Mouse (Mus musculus) embryonic facial prominence, embryonic 15.5 days (tissue): ENCODE measurements around the gene Cnnm3. TPM values are rescaled to one million over a fixed set of nuclear protein-coding genes. Genes with fewer than 3 reads are reported as not detected.

Experiments used
- ATAC-seq: fragments of 200-750 bp; cut with Nextera tagmentation; 2 replicates; pipeline ENCODE4 v1.8.0; 2017; ENCODE audit warnings: low read depth, moderate TSS enrichment; ENCODE audit not compliant: insufficient number of reproducible peaks, low FRiP score, low TSS enrichment
- H3K27ac ChIP-seq: fragments of 300-500 bp; sonication (generic); replicated peaks from 2 replicates; pipeline ENCODE4 v1.5.1; 2015; ENCODE audit warnings: mild to moderate bottlenecking, inconsistent platforms
- H3K27me3 ChIP-seq: fragments of 300-500 bp; sonication (generic); 2 replicates; pipeline ENCODE4 v1.6.1; 2015; ENCODE audit warnings: inconsistent platforms
- H3K36me3 ChIP-seq: fragments of 300-500 bp; sonication (generic); 2 replicates; pipeline ENCODE4 v1.6.1; 2015; ENCODE audit warnings: mild to moderate bottlenecking, inconsistent platforms
- H3K4me1 ChIP-seq: fragments of 300-500 bp; sonication (generic); 2 replicates; pipeline ENCODE4 v1.6.1; 2015; ENCODE audit warnings: inconsistent platforms
- H3K4me2 ChIP-seq: fragments of 300-500 bp; sonication (generic); replicated peaks from 2 replicates; pipeline ENCODE4 v1.6.1; 2015; ENCODE audit warnings: mild to moderate bottlenecking, inconsistent platforms
- H3K4me3 ChIP-seq: fragments of 300-500 bp; sonication (generic); replicated peaks from 2 replicates; pipeline ENCODE4 v1.5.1; 2015; ENCODE audit warnings: mild to moderate bottlenecking, inconsistent platforms
- H3K9ac ChIP-seq: fragments of 300-500 bp; sonication (generic); 2 replicates; pipeline ENCODE4 v1.6.1; 2015; ENCODE audit warnings: inconsistent platforms
- H3K9me3 ChIP-seq: fragments of 300-500 bp; sonication (generic); replicated peaks from 2 replicates; pipeline ENCODE4 v1.6.1; 2016; ENCODE audit warnings: inconsistent platforms
- WGBS: fragments of 180-500 bp; shearing (Covaris S2); methylation state at CpG from one replicate; pipeline ENCODE4 v1.1.7; 2015; 5-methylcytosine and 5-hydroxymethylcytosine counted together
- polyA plus RNA-seq: library from polyadenylated mRNA; unstranded; fragments of >200 nt; fragmentation: Nextera tagmentation; extraction: Ambion mirVana; gene quantifications from 2 replicates; pipeline ENCODE4 v1.2.1, GENCODE M21; 2015

The Cnnm3 gene
- polyA plus RNA-seq, 1 experiment from 2014 or later, result 3.8 TPM

GRCm38 (mm10) chr1:36526903-36527302, 15.2 kb downstream of the Cnnm3 start:
- no peaks in the 10 kb centered on the region for H3K9me3 ChIP-seq
- no peak overlapping the region for H3K4me2 ChIP-seq
- no peak overlapping the region for H3K4me3 ChIP-seq
- H3K27ac ChIP-seq, result no peak overlapping the region
- peaks cover 63% of the 10 kb centered on the region for H3K36me3 ChIP-seq
- WGBS, result 89% methylated on average over 10 of the region's 10 CpGs
- peaks cover 4% of the 10 kb centered on the region; the same call in 1 of the 2 replicates for H3K4me1 ChIP-seq
- H3K9ac ChIP-seq, result no peak overlapping the region
- no peak for ATAC-seq
- H3K27me3 ChIP-seq, result no peaks in the 10 kb centered on the region

- Histone ChIP-seq H3K27ac (no peak overlapping the region; the same call in 1 of the 2 replicates), H3K9ac (no peak overlapping the region), H3K36me3 (peaks cover 49% of the 10 kb centered on the region), H3K4me3 (no peak overlapping the region), H3K4me2 (no peak overlapping the region), H3K9me3 (no peaks in the 10 kb centered on the region), H3K27me3 (no peaks in the 10 kb centered on the region), H3K4me1 (peaks cover 7% of the 10 kb centered on the region; the same call in 1 of the 2 replicates)
- ATAC-seq, result no peak
- 7% methylated on average over 1 of the region's 1 CpGs for WGBS
Observed at GRCm38 (mm10) chr1:36528351-36528750, 16.7 kb downstream of the Cnnm3 start.

GRCm38 (mm10) chr1:36529274-36529673, 17.6 kb downstream of the Cnnm3 start:
- no peak for ATAC-seq
- H3K27ac ChIP-seq, result no peak overlapping the region
- no peak overlapping the region for H3K9ac ChIP-seq
- H3K4me3 ChIP-seq, result no peak overlapping the region
- peaks cover 41% of the 10 kb centered on the region for H3K36me3 ChIP-seq
- H3K4me1 ChIP-seq, result peaks cover 16% of the 10 kb centered on the region
- H3K27me3 ChIP-seq, result no peaks in the 10 kb centered on the region
- H3K9me3 ChIP-seq, result no peaks in the 10 kb centered on the region
- 70% methylated on average over 4 of the region's 4 CpGs for WGBS
- no peak overlapping the region for H3K4me2 ChIP-seq

GRCm38 (mm10) chr1:36529875-36530274, 18.2 kb downstream of the Cnnm3 start:
- H3K27me3 ChIP-seq, result no peaks in the 10 kb centered on the region
- 93% methylated on average over 4 of the region's 4 CpGs for WGBS
- H3K4me2 ChIP-seq, result no peak overlapping the region
- H3K4me1 ChIP-seq, result peaks cover 22% of the 10 kb centered on the region
- H3K9me3 ChIP-seq, result no peaks in the 10 kb centered on the region
- H3K36me3 ChIP-seq, result peaks cover 35% of the 10 kb centered on the region
- no peak overlapping the region for H3K9ac ChIP-seq
- ATAC-seq, result no peak
- H3K4me3 ChIP-seq, result no peak overlapping the region
- H3K27ac ChIP-seq, result no peak overlapping the region

- 63% methylated on average over 8 of the region's 8 CpGs for WGBS
- peaks cover 25% of the 10 kb centered on the region for H3K4me1 ChIP-seq
- no peak overlapping the region for H3K4me2 ChIP-seq
- H3K9ac ChIP-seq, result no peak overlapping the region
- no peaks in the 10 kb centered on the region for H3K27me3 ChIP-seq
- no peak overlapping the region for H3K4me3 ChIP-seq
- H3K36me3 ChIP-seq, result peaks cover 28% of the 10 kb centered on the region
- no peaks in the 10 kb centered on the region for H3K9me3 ChIP-seq
- ATAC-seq, result no peak
- H3K27ac ChIP-seq, result no peak overlapping the region
Observed at GRCm38 (mm10) chr1:36530485-36530884, 18.8 kb downstream of the Cnnm3 start.

- H3K27ac ChIP-seq, result no peak overlapping the region
- peaks cover 25% of the 10 kb centered on the region for H3K4me1 ChIP-seq
- WGBS, result 87% methylated on average over 7 of the region's 7 CpGs
- no peak overlapping the region for H3K4me3 ChIP-seq
- H3K9me3 ChIP-seq, result no peaks in the 10 kb centered on the region
- no peak for ATAC-seq
- no peak overlapping the region for H3K9ac ChIP-seq
- H3K27me3 ChIP-seq, result no peaks in the 10 kb centered on the region
- peaks cover 24% of the 10 kb centered on the region; the same call in 1 of the 2 replicates for H3K36me3 ChIP-seq
- no peak overlapping the region for H3K4me2 ChIP-seq
Observed at GRCm38 (mm10) chr1:36530962-36531361, 19.3 kb downstream of the Cnnm3 start.

GRCm38 (mm10) chr1:36531461-36531860, 19.8 kb downstream of the Cnnm3 start:
- Histone ChIP-seq H3K4me2 (no peak overlapping the region), H3K27ac (no peak overlapping the region), H3K9ac (no peak overlapping the region), H3K36me3 (peaks cover 19% of the 10 kb centered on the region; the same call in 1 of the 2 replicates), H3K4me3 (no peak overlapping the region), H3K9me3 (no peaks in the 10 kb centered on the region), H3K27me3 (no peaks in the 10 kb centered on the region), H3K4me1 (peaks cover 25% of the 10 kb centered on the region)
- 89% methylated on average over 12 of the region's 12 CpGs for WGBS
- ATAC-seq, result no peak

- H3K36me3 ChIP-seq, result peaks cover 20% of the 10 kb centered on the region
- no peaks in the 10 kb centered on the region for H3K27me3 ChIP-seq
- WGBS, result 61% methylated on average over 6 of the region's 6 CpGs
- H3K4me3 ChIP-seq, result no peak overlapping the region
- no peak overlapping the region for H3K4me2 ChIP-seq
- H3K9ac ChIP-seq, result no peak overlapping the region
- peak overlapping the region; percentile 66 for H3K27ac ChIP-seq
- H3K4me1 ChIP-seq, result peaks cover 21% of the 10 kb centered on the region
- no peak for ATAC-seq
- no peaks in the 10 kb centered on the region for H3K9me3 ChIP-seq
Observed at GRCm38 (mm10) chr1:36533546-36533945, 21.9 kb downstream of the Cnnm3 start.

GRCm38 (mm10) chr1:36534595-36535058, 23.0 kb downstream of the Cnnm3 start:
- no peak overlapping the region for H3K4me2 ChIP-seq
- H3K27me3 ChIP-seq, result no peaks in the 10 kb centered on the region
- no peak overlapping the region for H3K4me3 ChIP-seq
- ATAC-seq, result no peak
- no peaks in the 10 kb centered on the region for H3K9me3 ChIP-seq
- no peak overlapping the region; the same call in 1 of the 2 replicates for H3K27ac ChIP-seq
- H3K36me3 ChIP-seq, result peaks cover 27% of the 10 kb centered on the region
- H3K4me1 ChIP-seq, result peaks cover 21% of the 10 kb centered on the region
- 64% methylated on average over 6 of the region's 6 CpGs for WGBS
- no peak overlapping the region for H3K9ac ChIP-seq

- Histone ChIP-seq H3K36me3 (peaks cover 31% of the 10 kb centered on the region), H3K9ac (no peak overlapping the region)
Observed at GRCm38 (mm10) chr1:36535477-36536396, 24.1 kb downstream of the Cnnm3 start.

GRCm38 (mm10) chr1:36536397-36536728, 24.7 kb downstream of the Cnnm3 start:
- no peak overlapping the region for H3K9ac ChIP-seq
- H3K4me2 ChIP-seq, result no peak overlapping the region
- no peaks in the 10 kb centered on the region for H3K9me3 ChIP-seq
- H3K4me3 ChIP-seq, result no peak overlapping the region
- H3K27ac ChIP-seq, result no peak overlapping the region
- peaks cover 29% of the 10 kb centered on the region for H3K36me3 ChIP-seq
- no peak for ATAC-seq
- no peaks in the 10 kb centered on the region for H3K27me3 ChIP-seq
- H3K4me1 ChIP-seq, result peaks cover 21% of the 10 kb centered on the region
- WGBS, result 63% methylated on average over 8 of the region's 8 CpGs

More at GRCm38 (mm10) chr1:36535477-36536396, 24.1 kb downstream of the Cnnm3 start:
- Histone ChIP-seq H3K4me1 (peaks cover 21% of the 10 kb centered on the region), H3K27me3 (no peaks in the 10 kb centered on the region), H3K4me3 (no peak overlapping the region), H3K27ac (no peak overlapping the region), H3K9me3 (no peaks in the 10 kb centered on the region), H3K4me2 (no peak overlapping the region)
- WGBS, result 83% methylated on average over 11 of the region's 11 CpGs
- no peak for ATAC-seq
